Mouse (Mus musculus) CH12.LX (cell line): ENCODE measurements around the gene Nes. TPM values are rescaled to one million over a fixed set of nuclear protein-coding genes. Genes with fewer than 3 reads are reported as not detected.

ENCODE experiments used
- DNase-seq: peaks from one replicate; pipeline ENCODE4 v3.0.0-alpha.2; 2013; ENCODE audit errors: extremely low read depth
- H3K27ac ChIP-seq: 2 replicates; pipeline ENCODE4 v1.5.1; 2012; ENCODE audit warnings: low read depth, mild to moderate bottlenecking, control low read depth, moderate library complexity; ENCODE audit not compliant: insufficient read depth
- H3K27me3 ChIP-seq: replicated peaks from 2 replicates; pipeline ENCODE3; 2012; ENCODE audit warnings: inconsistent platforms
- H3K36me3 ChIP-seq, 2 experiments: replicated peaks in 1 of 2; 2 replicates each; pipeline versions ENCODE3 to v1.6.1; 2012; ENCODE audit warnings: inconsistent platforms in 1 of 2, low read length in 1 of 2, mild to moderate bottlenecking in 1 of 2, mixed read lengths in 1 of 2, moderate library complexity in 1 of 2; ENCODE audit not compliant: control insufficient read depth in 1 of 2, insufficient read depth in 1 of 2
- H3K4me1 ChIP-seq, 2 experiments: 2 replicates each; pipeline ENCODE4 v1.6.1; 2012; ENCODE audit warnings: inconsistent platforms in 1 of 2, moderate library complexity in 1 of 2; ENCODE audit not compliant: insufficient read depth in 2 of 2, control insufficient read depth in 1 of 2
- H3K4me2 ChIP-seq: 2 replicates; pipeline ENCODE4 v1.6.1; 2012; ENCODE audit warnings: low read depth, mild to moderate bottlenecking, control low read depth; ENCODE audit not compliant: poor library complexity, insufficient read depth, severe bottlenecking
- H3K4me3 ChIP-seq, 3 experiments: fragments of 150-350 bp in 1 of 3; sonication (generic) in 1 of 3; replicated peaks in 1 of 3; 2 replicates each; pipeline versions ENCODE3 to v1.5.1; 2011 to 2012; ENCODE audit warnings: low read depth in 2 of 3, low read length in 2 of 3, mild to moderate bottlenecking in 2 of 3, moderate library complexity in 2 of 3, control low read depth in 1 of 3, improper control_type of control experiment in 1 of 3, inconsistent platforms in 1 of 3, mixed read lengths in 1 of 3; ENCODE audit not compliant: poor library complexity in 1 of 3
- H3K79me2 ChIP-seq: replicated peaks from 2 replicates; pipeline ENCODE4 v1.6.1; 2012; ENCODE audit warnings: mild to moderate bottlenecking, moderate library complexity; ENCODE audit not compliant: control insufficient read depth, poor library complexity, insufficient read depth, severe bottlenecking; ENCODE audit errors: extremely low read depth
- H3K9ac ChIP-seq: 2 replicates; pipeline ENCODE4 v1.6.1; 2012; ENCODE audit warnings: low read depth, mild to moderate bottlenecking, control low read depth, moderate library complexity; ENCODE audit not compliant: insufficient read depth
- H3K9me3 ChIP-seq: replicated peaks from 2 replicates; pipeline ENCODE3; 2012; ENCODE audit warnings: low read length, inconsistent platforms, mixed read lengths
- BHLHE40 ChIP-seq: IDR thresholded peaks from 2 replicates; pipeline ENCODE4 v1.6.1; 2011; ENCODE audit warnings: mild to moderate bottlenecking, low read depth, low read length, improper control_type of control experiment
- CHD2 ChIP-seq: IDR thresholded peaks from 2 replicates; pipeline ENCODE4 v1.6.1; 2011; ENCODE audit warnings: low read length, improper control_type of control experiment
- CTCF ChIP-seq, 2 experiments: IDR thresholded peaks in 1 of 2; conservative IDR thresholded peaks in 1 of 2; 2 replicates each; pipeline ENCODE4 v1.5.1; 2011 to 2012; ENCODE audit warnings: low read depth in 2 of 2, low read length in 2 of 2, improper control_type of control experiment in 1 of 2, inconsistent platforms in 1 of 2, mild to moderate bottlenecking in 1 of 2, moderate library complexity in 1 of 2
- E2F4 ChIP-seq: IDR thresholded peaks from 2 replicates; pipeline ENCODE4 v1.6.1; 2011; ENCODE audit warnings: low read depth, low read length, improper control_type of control experiment; ENCODE audit not compliant: insufficient replicate concordance
- ETS1 ChIP-seq: conservative IDR thresholded peaks from 2 replicates; pipeline ENCODE4 v1.6.1; 2012; ENCODE audit warnings: low read depth, mild to moderate bottlenecking, inconsistent platforms, low read length, improper control_type of control experiment, moderate library complexity
- GABPA ChIP-seq: IDR thresholded peaks from 2 replicates; pipeline ENCODE4 v1.6.1; 2012; ENCODE audit warnings: low read depth, low read length, improper control_type of control experiment, inconsistent platforms; ENCODE audit not compliant: insufficient replicate concordance
- IRF4 ChIP-seq: IDR thresholded peaks from 2 replicates; pipeline ENCODE4 v1.6.1; 2014; ENCODE audit warnings: low read depth, mild to moderate bottlenecking, inconsistent platforms, low read length, improper control_type of control experiment
- KAT2A ChIP-seq: IDR thresholded peaks from 2 replicates; pipeline ENCODE4 v1.6.1; 2012; ENCODE audit warnings: low read length, improper control_type of control experiment, inconsistent platforms; ENCODE audit not compliant: insufficient replicate concordance
- MAX ChIP-seq: IDR thresholded peaks from 2 replicates; pipeline ENCODE4 v1.6.1; 2011; ENCODE audit warnings: low read length, improper control_type of control experiment
- MAZ ChIP-seq: IDR thresholded peaks from 2 replicates; pipeline ENCODE4 v1.6.1; 2012; ENCODE audit warnings: low read depth, mild to moderate bottlenecking, inconsistent platforms, low read length, improper control_type of control experiment, moderate library complexity
- MEF2A ChIP-seq: IDR thresholded peaks from 2 replicates; pipeline ENCODE4 v1.6.1; 2014; ENCODE audit warnings: low read depth, mild to moderate bottlenecking, inconsistent platforms, low read length, improper control_type of control experiment, borderline replicate concordance
- MYC ChIP-seq: IDR thresholded peaks from 2 replicates; pipeline ENCODE4 v1.6.1; 2011; ENCODE audit warnings: low read depth, mild to moderate bottlenecking, improper control_type of control experiment, low read length
- NRF1 ChIP-seq: IDR thresholded peaks from 2 replicates; pipeline ENCODE4 v1.6.1; 2014; ENCODE audit warnings: low read depth, mild to moderate bottlenecking, inconsistent platforms, low read length, improper control_type of control experiment, moderate library complexity
- POLR2AphosphoS2 ChIP-seq: IDR thresholded peaks from 2 replicates; pipeline ENCODE4 v1.6.1; 2011; ENCODE audit warnings: low read depth, low read length, improper control_type of control experiment
- RCOR1 ChIP-seq: conservative IDR thresholded peaks from 2 replicates; pipeline ENCODE4 v1.6.1; 2012; ENCODE audit warnings: low read depth, mild to moderate bottlenecking, inconsistent platforms, low read length, improper control_type of control experiment
- SIN3A ChIP-seq: IDR thresholded peaks from 2 replicates; pipeline ENCODE4 v1.6.1; 2012; ENCODE audit warnings: low read length, improper control_type of control experiment, inconsistent platforms
- SMC3 ChIP-seq: IDR thresholded peaks from 2 replicates; pipeline ENCODE4 v1.6.1; 2011; ENCODE audit warnings: low read depth, low read length, improper control_type of control experiment
- TCF12 ChIP-seq: IDR thresholded peaks from 2 replicates; pipeline ENCODE4 v1.6.1; 2014; ENCODE audit warnings: low read depth, mild to moderate bottlenecking, inconsistent platforms, low read length, improper control_type of control experiment
- UBTF ChIP-seq: IDR thresholded peaks from 2 replicates; pipeline ENCODE4 v1.6.1; 2012; ENCODE audit warnings: low read depth, mild to moderate bottlenecking, inconsistent platforms, low read length, improper control_type of control experiment, moderate library complexity
- USF1 ChIP-seq: IDR thresholded peaks from 2 replicates; pipeline ENCODE4 v1.6.1; 2014; ENCODE audit warnings: low read depth, mild to moderate bottlenecking, inconsistent platforms, low read length, improper control_type of control experiment
- USF2 ChIP-seq: conservative IDR thresholded peaks from 2 replicates; pipeline ENCODE4 v1.6.1; 2011; ENCODE audit warnings: low read depth, low read length, improper control_type of control experiment
- ZMIZ1 ChIP-seq: IDR thresholded peaks from 2 replicates; pipeline ENCODE4 v1.6.1; 2012; ENCODE audit warnings: low read depth, mild to moderate bottlenecking, inconsistent platforms, low read length, improper control_type of control experiment
- ZNF384 ChIP-seq: IDR thresholded peaks from 2 replicates; pipeline ENCODE4 v1.6.1; 2012; ENCODE audit warnings: low read depth, low read length, improper control_type of control experiment, inconsistent platforms
- dilution Hi-C: fragments of 300-500 bp; cut with MboI; formaldehyde crosslinking; loops from 2 replicates; pipeline ENCODE4 v1.14.3; 2020; ENCODE audit warnings: low sequenced_read_pairs; ENCODE audit not compliant: extremely low pct_unique_long_range_greater_than_20kb, extremely low pct_ligation_motif_present
- in situ Hi-C: fragments of 300-500 bp; cut with MboI; formaldehyde crosslinking; loops from 3 replicates; pipeline ENCODE4 v1.14.3; 2019; ENCODE audit warnings: low sequenced_read_pairs, low pct_ligation_motif_present, low pct_unique_long_range_greater_than_20kb, mixed read lengths
- polyA plus RNA-seq: library from polyadenylated mRNA; unstranded; fragments of >175 nt; gene quantifications from 2 replicates; pipeline ENCODE4 v1.2.1, GENCODE M21; 2012; ENCODE audit warnings: low read depth; ENCODE audit not compliant: insufficient read length
- total RNA-seq, 2 experiments: library from RNA; depleted of rRNA; stranded (reverse); fragments of 300-350 nt in 1 of 2; fragments of >200 nt in 1 of 2; gene quantifications; 2 replicates each; pipeline ENCODE4 v1.2.3; 2012 to 2014

Nes gene
- total and polyA plus RNA-seq, 3 experiments = 0.04 TPM; not detected in 1

DNA sequence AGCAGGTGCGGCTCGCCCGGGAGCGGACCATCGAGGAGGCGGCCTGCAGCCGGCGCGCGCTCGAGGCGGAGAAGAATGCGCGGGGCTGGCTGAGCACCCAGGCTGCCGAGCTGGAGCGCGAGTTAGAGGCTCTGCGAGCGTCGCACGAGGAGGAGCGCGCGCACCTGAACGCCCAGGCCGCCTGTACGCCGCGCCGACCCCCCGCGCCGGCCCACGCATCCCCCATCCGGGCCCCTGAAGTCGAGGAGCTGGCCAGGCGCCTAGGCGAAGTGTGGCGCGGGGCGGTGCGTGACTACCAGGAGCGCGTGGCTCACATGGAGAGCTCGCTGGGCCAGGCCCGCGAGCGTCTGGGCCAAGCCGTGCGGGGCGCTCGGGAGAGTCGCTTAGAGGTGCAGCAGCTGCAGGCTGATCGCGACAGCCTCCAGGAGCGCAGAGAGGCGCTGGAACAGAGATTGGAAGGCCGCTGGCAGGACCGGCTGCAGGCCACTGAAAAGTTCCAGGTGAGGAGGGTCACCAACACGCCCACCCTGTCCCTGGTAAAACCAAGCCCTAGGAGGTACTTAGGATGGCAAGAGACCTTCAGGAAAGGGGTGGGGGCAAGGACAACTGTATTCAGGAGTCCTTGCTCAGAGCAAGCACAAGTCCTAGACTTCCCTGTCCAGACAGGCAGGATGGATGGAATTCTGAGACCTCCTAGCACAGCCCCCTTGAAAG is 768 bp downstream of the Nes start:
- Histone ChIP-seq H3K27me3 (peaks cover 36% of the 10 kb centered on the region), H3K4me1 (peaks cover 2 to 36% of the 10 kb centered on the region in 2 experiments; a peak in 2 of 4 replicates), H3K9ac (no peak overlapping the region), H3K4me3 (no peak overlapping the region), H3K4me2 (no peak overlapping the region), H3K9me3 (peaks cover 10% of the 10 kb centered on the region), H3K27ac (no peak overlapping the region), H3K79me2 (no peaks in the 10 kb centered on the region), H3K36me3 (no peaks in the 10 kb centered on the region)
- TF ChIP-seq UBTF (no peak), MAX (no peak), CTCF (conservative IDR thresholded peaks at IDR 0.05 in 1 of 2, IDR thresholded peaks at IDR 0.05 in 1 of 2; ENCODE audit: low read depth in 2 of 2, low read length in 2 of 2) (no peak), SMC3 (no peak), USF2 (no peak), NRF1 (no peak), IRF4 (no peak), ZMIZ1 (no peak), SIN3A (no peak), USF1 (no peak)
- in situ Hi-C loops (no loop called here), dilution Hi-C loops (no loop called here)
- no peak for DNase-seq

DNA sequence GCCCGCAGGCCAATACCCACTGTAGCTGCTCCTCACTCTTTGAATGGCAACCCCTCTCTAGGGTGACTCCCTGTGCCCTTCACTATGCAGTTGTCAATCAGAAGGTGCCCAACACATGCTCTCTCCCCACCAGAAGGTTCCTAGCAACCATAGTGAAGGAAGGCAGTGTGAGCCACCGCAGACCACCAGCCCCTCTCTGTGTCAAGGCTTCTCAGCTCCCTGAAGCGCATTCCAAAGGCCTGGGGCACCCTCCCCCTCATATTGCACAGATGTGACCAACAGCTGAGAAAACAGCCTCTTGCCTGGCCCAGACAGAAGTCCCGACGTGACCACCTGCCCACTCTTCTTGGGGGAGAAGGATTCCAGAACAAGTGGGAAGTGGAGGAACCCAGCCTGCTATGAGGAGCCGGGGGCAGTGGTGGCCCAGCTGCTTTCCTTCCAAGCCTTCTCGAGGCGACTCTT is 1.4 kb downstream of the Nes start:
- no peak for TF ChIP-seq IRF4
- TF ChIP-seq BHLHE40 = no peak
- TF ChIP-seq ETS1 = no peak
- no peak for TF ChIP-seq MEF2A
- TF ChIP-seq CTCF (conservative IDR thresholded peaks at IDR 0.05 in 1 of 2, IDR thresholded peaks at IDR 0.05 in 1 of 2; ENCODE audit: low read depth in 2 of 2, low read length in 2 of 2) = no peak
- TF ChIP-seq POLR2AphosphoS2 = no peak
- no peak for TF ChIP-seq TCF12
- TF ChIP-seq E2F4 = no peak
- TF ChIP-seq RCOR1 = no peak
- TF ChIP-seq SMC3 = no peak
- TF ChIP-seq KAT2A = no peak
- no peak for TF ChIP-seq CHD2
- no peak for TF ChIP-seq GABPA
- no peak for TF ChIP-seq ZNF384
- TF ChIP-seq MAZ = no peak
- TF ChIP-seq USF1 = no peak
- TF ChIP-seq MYC = no peak
- TF ChIP-seq, all 38 proteins: peak for 0
- Histone ChIP-seq H3K27me3 (peaks cover 34% of the 10 kb centered on the region), H3K9ac (no peak overlapping the region), H3K36me3 (no peaks in the 10 kb centered on the region), H3K27ac (no peak overlapping the region), H3K9me3 (peaks cover 10% of the 10 kb centered on the region), H3K4me1 (peaks cover 2 to 41% of the 10 kb centered on the region in 2 experiments; a peak in 2 of 4 replicates), H3K4me3 (no peak overlapping the region), H3K4me2 (no peak overlapping the region), H3K79me2 (no peaks in the 10 kb centered on the region)
- no peak for DNase-seq
- dilution Hi-C loops = no loop called here
- in situ Hi-C loops = no loop called here
